Mouse (Mus musculus) splenic B cell, adult 2 months (primary cell): ENCODE measurements around the gene Anxa5.

ENCODE experiments used
- DNase-seq: peaks from one replicate; pipeline ENCODE4 v3.0.0-alpha.2; 2011; ENCODE audit warnings: low read depth, low spot score
- H3K27me3 ChIP-seq: 2 replicates; pipeline ENCODE4 v1.6.1; 2012; ENCODE audit warnings: mild to moderate bottlenecking, low read length, moderate library complexity, mixed read lengths; ENCODE audit not compliant: control insufficient read depth, poor library complexity, insufficient read depth, severe bottlenecking
- H3K36me3 ChIP-seq: 2 replicates; pipeline ENCODE4 v1.6.1; 2012; ENCODE audit warnings: mild to moderate bottlenecking, low read length, moderate library complexity, mixed read lengths; ENCODE audit not compliant: control insufficient read depth, poor library complexity, insufficient read depth, severe bottlenecking

Gene Anxa5

GRCm38 (mm10) chr3:36495436-36495835, 19.7 kb upstream of the Anxa5 start:
- H3K27me3 ChIP-seq = no peaks in the 10 kb centered on the region; the same call in 1 of the 2 replicates
- no peaks in the 10 kb centered on the region for H3K36me3 ChIP-seq
- peak; percentile 83 for DNase-seq

GRCm38 (mm10) chr3:36494613-36495012, 18.9 kb upstream of the Anxa5 start:
- no peak for DNase-seq
- H3K36me3 ChIP-seq = no peaks in the 10 kb centered on the region
- H3K27me3 ChIP-seq = no peaks in the 10 kb centered on the region; the same call in 1 of the 2 replicates

DNA sequence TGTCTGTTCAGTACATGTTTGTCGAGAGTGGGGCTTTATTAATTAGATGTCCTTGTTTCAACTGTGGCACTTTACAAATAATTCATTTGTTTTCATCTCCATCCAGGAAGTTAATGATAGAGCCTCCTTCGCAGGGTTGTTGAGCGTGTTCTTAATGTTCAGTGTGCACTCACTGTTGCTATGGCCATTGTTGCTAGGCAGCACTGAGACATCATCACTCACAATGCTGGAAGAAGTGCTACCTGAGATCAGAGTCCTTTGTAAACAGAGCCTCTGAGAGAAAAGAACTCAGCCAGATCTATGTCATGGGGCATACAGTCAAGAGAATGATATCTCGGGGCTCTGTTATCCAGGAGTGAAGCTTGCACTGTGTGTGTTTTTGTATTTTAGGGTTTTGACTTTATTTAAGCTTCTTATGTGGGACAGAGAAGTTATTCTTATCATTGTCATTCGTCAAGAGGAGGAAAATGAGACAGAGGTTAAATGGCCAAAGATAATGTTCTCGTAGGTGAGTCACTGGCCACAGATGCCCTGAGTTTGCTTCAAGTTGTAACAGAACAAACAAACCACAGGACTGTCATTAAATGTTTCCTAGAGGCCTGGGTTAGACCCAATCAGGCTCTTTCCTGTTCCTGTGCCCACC, 18.1 kb upstream of the Anxa5 start:
- no peaks in the 10 kb centered on the region for H3K36me3 ChIP-seq
- H3K27me3 ChIP-seq = no peaks in the 10 kb centered on the region; the same call in 1 of the 2 replicates
- no peak for DNase-seq

- no peaks in the 10 kb centered on the region for H3K36me3 ChIP-seq
- DNase-seq = no peak
- no peaks in the 10 kb centered on the region; the same call in 1 of the 2 replicates for H3K27me3 ChIP-seq
These were observed 17.2 kb upstream of the Anxa5 start for GRCm38 (mm10) chr3:36492716-36493391.

DNA sequence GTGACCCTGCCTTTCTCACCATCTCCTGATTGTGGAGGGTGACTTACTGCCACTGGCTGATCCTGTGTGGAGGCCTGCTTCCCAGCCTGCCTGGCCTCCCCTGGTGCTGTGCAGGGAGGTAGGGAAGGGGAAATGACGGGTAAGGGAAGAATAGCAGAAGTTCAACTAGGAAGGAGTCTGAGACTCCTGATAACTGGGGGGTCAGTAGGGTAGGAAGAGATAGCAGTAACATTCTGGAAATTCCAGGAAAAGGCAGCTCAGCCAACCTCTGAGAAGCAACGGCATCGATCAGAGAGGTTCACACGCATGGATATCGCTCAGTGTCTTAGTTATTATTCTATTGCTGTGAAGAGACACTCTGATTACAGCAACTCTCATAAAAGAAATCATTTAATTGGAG, 15.8 kb upstream of the Anxa5 start:
- DNase-seq = no peak
- H3K36me3 ChIP-seq = no peaks in the 10 kb centered on the region
- H3K27me3 ChIP-seq = no peaks in the 10 kb centered on the region; the same call in 1 of the 2 replicates

- Histone ChIP-seq H3K27me3 (no peaks in the 10 kb centered on the region), H3K36me3 (no peaks in the 10 kb centered on the region)
- DNase-seq = no peak
These were observed 13.9 kb upstream of the Anxa5 start for GRCm38 (mm10) chr3:36489590-36489910.

DNA sequence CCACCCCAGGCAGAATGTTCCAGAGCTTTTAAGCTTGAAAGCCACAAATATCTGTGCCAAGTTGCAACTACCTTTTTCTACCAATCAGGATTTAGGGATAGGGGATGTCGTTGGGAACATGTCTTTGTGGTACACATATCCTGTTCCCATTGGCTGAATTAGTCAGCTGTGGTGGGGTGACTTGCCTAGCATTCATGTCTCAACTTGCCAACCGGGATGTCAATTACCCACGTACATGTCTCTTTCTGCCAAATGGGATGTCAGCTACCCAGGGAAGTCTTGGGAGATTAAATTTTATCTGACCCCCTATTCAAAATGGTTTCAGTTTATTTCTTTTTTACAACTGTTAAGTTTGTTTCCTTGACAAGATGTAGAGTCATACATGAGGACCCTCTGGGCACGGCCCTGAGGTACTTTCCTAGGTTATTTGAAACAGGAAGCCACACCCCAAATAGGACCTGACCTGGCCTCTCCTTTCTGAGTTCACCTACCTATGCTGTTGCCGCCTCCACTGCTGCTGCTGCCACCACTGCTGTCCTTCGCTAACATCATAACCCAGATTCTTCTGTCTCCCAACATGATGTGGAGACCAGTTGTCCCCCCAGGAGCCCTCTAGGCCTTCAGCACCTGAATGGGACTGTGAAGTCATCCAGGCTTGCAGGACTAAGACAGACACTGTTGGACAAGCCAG, 13.3 kb upstream of the Anxa5 start:
- DNase-seq = no peak
- no peaks in the 10 kb centered on the region for H3K27me3 ChIP-seq
- H3K36me3 ChIP-seq = no peaks in the 10 kb centered on the region

- DNase-seq = no peak
These were observed 12.7 kb upstream of the Anxa5 start for GRCm38 (mm10) chr3:36488367-36488766.

DNA sequence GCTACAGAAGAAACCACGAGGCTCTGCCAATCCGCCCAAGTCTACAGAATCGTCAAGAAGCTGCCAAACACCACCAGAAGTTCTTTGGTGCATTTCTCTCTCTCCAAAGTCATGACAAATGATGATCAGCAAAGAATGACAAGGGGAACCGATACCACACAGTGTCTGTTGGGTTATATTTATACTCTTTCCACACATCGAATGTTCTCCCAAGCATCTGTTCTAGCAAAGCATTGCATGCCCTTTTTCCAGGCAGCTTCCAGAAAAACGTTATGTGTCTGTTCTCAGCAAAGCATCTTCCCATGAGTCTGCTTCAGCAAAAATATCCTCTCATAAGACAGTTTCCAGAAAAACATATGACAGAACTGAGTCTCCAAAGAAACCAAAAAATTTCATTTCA, 11.2 kb upstream of the Anxa5 start:
- Histone ChIP-seq H3K27me3 (no peaks in the 10 kb centered on the region; the same call in 1 of the 2 replicates), H3K36me3 (no peaks in the 10 kb centered on the region)
- DNase-seq = no peak

More at GRCm38 (mm10) chr3:36488367-36488766, 12.7 kb upstream of the Anxa5 start:
- no peaks in the 10 kb centered on the region for H3K27me3 ChIP-seq
- H3K36me3 ChIP-seq = no peaks in the 10 kb centered on the region

DNA sequence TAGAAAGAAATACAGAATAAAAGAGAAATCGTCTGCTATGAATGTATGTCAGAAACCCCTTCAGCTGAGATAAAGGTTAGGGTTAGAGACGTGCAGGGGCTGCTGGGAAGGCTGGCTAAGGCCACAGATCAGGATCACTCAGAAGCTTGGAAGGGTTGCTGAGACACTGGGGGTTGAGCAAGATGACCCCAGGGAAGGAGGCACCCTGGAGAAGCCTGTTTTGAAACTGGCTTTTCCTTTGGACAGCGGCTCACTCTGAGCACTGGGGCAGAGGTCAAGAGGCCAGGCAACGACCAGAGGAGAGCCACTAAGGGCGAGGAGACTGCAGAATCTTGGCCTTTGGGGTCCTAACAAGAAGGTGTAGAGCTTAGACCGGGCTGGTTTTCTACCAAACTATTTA, 10.5 kb upstream of the Anxa5 start:
- no peak for DNase-seq
- Histone ChIP-seq H3K27me3 (no peaks in the 10 kb centered on the region; the same call in 1 of the 2 replicates), H3K36me3 (no peaks in the 10 kb centered on the region)

DNA sequence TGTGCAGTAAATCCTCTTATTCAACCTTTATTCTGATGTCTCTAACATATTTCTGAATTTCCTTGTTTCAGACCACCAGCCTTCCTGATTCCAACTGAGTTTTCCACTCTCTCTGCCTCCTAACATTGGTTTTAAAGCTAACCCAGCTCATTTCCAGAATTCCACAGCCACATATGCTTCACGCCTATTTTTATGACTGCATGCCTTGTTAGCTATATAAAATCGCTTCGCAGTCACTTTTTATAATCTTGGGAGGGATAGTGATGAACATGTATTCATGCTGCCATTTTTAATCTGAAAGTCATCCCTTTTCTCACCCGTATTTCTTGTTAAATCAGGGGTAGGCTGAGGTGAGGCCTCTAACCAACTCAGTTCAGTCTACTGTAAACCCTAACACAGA, 8.6 kb upstream of the Anxa5 start:
- no peaks in the 10 kb centered on the region for H3K36me3 ChIP-seq
- no peak for DNase-seq
- no peaks in the 10 kb centered on the region; the same call in 1 of the 2 replicates for H3K27me3 ChIP-seq

- Histone ChIP-seq H3K36me3 (no peaks in the 10 kb centered on the region), H3K27me3 (no peaks in the 10 kb centered on the region; the same call in 1 of the 2 replicates)
- DNase-seq = no peak
These were observed 7.2 kb upstream of the Anxa5 start for GRCm38 (mm10) chr3:36482940-36483339.

GRCm38 (mm10) chr3:36481776-36482193, 6.1 kb upstream of the Anxa5 start:
- no peak for DNase-seq
- no peaks in the 10 kb centered on the region for H3K36me3 ChIP-seq
- no peaks in the 10 kb centered on the region; the same call in 1 of the 2 replicates for H3K27me3 ChIP-seq

DNA sequence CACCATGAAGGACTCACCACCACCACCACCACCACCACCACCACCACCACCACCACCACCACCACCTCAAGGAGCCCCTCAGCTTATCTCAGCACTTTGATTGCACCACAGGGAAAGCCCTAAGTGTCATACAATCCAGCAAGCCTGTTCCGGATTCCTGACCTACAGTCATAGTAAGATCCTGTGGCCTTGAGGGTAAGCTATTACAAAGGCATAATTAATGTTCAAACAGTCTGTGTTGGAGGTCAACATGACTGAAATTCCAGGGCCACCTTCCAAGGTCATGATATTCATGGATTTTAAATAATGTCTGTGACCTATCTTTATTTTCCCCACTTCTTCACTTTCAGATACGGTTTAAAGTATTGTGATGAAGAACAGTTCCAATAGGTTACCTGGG, 4.8 kb upstream of the Anxa5 start:
- Histone ChIP-seq H3K27me3 (no peaks in the 10 kb centered on the region; the same call in 1 of the 2 replicates), H3K36me3 (no peaks in the 10 kb centered on the region)
- no peak for DNase-seq

- DNase-seq = no peak
- Histone ChIP-seq H3K27me3 (no peaks in the 10 kb centered on the region; the same call in 1 of the 2 replicates), H3K36me3 (no peaks in the 10 kb centered on the region)
These were observed 3.1 kb upstream of the Anxa5 start for GRCm38 (mm10) chr3:36478776-36479175.
